Mouse (Mus musculus) yolk sac, embryonic 10.5 days (tissue): ENCODE measurements around the gene Ccdc144b.

Experiments
- DNase-seq: peaks from one replicate; pipeline ENCODE4 v3.0.0-alpha.2; 2017; ENCODE audit warnings: low spot score

Gene Ccdc144b

DNA sequence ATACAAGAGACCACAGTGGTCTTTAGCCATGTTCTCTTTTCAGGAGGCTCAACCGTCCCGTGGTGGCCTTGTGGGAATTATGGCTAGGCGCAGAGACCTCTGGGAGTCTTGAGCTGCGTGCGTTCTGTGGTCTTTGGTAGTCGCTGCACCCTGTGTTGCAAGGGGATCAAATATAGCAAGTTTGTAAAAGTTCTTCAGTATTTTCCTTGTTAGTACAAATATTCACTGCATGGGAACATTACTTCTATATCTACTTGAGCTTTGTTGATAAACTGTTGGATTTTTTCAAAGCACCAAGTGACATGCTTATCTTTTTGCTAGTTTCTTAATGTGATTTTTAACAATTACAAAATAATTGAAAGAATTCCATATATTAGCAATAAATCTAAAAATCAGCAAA lies at the start of gene Ccdc144b:
TSS of gene Ccdc144b (minus strand) at position 101 of the 400 bp plus-strand sequence.
- no peak for DNase-seq

DNA sequence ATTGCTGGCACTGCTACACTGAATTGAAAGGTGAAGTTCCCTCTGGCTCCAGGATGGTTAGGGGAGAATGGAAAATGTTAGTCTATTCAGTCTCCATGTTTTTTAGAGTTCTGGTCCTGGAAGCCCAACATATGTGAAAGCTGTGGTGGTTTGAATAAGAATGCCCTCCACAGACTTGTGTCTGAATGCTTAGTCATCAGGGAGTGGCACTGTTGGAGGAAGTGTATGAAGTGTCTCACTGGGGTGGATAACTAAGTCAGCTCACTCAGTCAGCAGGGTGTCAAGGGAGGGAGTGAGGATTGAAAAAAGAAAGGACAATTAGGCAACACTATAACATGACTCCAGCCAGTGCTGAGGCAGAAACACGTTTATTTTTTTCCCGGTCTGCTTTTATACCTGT lies 42.0 kb upstream of the Ccdc144b start:
- DNase-seq: no peak

- DNase-seq: no peak
Measured at GRCm38 (mm10) chr3:36087591-36087990, 34.2 kb upstream of the Ccdc144b start.

- no peak for DNase-seq
Measured at GRCm38 (mm10) chr3:36085394-36085793, 32.0 kb upstream of the Ccdc144b start.

DNA sequence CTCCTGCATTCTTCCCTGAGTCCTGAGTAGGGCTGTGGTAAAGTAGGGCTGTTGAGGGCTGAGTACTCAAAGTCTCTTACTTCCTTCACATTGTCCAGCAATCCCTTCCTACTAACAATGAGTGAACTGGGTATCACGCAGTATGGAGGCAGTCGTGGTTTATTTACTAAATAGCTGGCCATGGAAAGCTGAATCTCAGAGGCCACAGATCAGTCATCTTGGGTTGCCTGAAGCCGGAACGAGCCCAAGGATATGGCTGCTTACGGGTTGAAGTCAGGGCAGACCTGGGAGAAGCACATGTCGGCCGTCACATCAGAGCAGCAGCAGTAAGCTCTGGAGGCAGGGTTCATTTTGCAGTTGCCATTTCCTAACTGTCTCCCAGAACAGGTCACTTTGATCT lies 30.0 kb upstream of the Ccdc144b start:
- DNase-seq: no peak

- no peak for DNase-seq
Measured at GRCm38 (mm10) chr3:36082843-36083242, 29.5 kb upstream of the Ccdc144b start.

DNA sequence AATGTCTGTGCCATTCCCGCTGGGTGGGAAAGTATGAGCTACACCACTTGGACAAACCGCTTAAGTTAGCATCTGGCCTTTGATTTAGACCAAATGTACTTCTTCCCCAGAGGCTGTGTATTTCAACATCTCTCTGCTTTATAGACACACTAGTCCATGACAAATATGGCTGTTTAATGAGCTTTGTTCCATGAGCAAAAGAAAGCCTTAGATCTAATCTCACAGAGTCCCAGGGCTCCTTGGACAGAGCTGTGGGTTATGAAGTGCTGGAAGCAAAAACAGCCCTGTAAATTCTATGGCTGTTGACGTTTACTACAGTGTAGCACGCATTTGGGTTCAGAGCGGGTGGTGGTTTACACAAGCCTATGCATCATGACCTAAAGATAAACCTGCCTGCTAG lies 27.4 kb upstream of the Ccdc144b start:
- DNase-seq: no peak

- no peak for DNase-seq
Measured at GRCm38 (mm10) chr3:36079886-36080285, 26.5 kb upstream of the Ccdc144b start.

GRCm38 (mm10) chr3:36077386-36077785 lies 24.0 kb upstream of the Ccdc144b start:
- no peak for DNase-seq

- DNase-seq: no peak
Measured at GRCm38 (mm10) chr3:36075466-36075865, 22.1 kb upstream of the Ccdc144b start.

DNA sequence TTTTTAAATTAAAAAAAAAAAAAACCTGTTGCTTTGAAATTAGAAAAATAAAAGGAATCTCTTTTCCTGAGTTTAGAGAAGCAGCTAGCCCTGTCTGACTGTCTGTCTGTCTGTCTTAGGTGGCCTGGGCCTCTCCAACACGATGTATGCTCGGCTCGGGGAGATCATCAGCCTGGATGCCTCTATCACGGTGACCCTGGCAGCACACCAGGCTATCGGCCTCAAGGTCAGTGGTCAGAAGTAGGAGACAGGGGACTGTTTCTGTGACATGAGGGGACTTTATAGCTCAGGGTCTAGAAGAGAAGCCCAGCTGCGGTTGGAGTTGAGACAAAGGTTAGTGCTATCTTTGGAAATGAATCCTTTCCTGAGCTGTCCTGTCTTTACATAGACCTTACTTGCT lies 20.9 kb upstream of the Ccdc144b start:
- no peak for DNase-seq

DNA sequence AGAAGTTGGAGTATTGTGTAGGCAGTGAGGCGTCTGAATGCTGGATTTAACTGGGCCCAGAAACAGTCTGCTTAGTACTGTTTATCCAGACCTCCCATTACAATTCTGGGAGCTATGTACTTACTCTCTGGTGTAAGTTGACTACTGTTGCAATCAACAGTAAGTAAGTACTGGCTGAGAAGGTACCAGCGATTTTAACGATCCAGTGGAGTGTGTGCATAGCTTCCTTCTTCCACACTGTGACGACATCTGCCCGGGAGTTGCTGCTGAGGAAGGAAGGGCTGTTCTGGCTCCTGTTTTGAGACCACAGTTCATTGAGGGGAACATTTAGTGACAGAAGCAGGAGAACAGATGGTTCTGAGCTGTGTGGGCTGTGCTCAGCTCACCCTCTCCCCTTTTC lies 17.7 kb upstream of the Ccdc144b start:
- no peak for DNase-seq

DNA sequence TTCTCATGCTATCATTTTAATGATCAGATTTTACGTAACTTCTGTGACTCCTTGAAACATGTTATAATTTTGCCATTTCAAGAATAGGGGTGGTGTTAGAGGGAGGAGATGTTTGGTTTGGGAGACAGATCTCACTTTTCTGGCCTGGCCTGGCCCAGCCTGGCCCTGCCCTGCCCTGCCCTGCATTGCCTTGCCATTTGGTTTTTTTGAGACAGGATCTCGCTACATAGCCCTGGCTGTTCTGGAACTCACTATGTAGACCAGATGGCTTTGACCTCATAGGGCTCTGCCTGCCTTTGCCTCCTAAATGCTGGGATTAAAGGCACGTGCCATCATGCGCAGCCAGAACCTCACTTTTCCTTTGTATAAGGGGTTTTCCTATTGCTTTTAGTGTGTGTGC lies 17.1 kb upstream of the Ccdc144b start:
- no peak for DNase-seq

DNA sequence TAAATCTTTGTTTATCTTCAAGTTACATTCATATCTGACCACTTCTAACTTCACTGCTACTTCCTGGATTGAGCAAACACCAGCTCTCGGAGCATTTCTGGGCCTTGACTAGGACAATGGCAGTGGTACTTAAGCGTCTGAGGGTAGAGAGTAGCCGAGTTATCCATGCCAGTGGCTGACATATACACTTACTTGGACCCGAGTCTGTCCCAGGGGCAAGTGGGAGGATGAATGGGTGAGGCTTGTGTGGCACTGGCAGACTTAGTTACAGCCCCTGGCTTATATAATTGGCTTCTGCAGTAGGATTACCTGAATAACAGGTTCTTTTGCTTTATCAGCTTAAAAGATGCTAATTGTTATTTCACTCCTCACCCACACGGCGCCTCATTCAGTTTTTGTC lies 14.4 kb upstream of the Ccdc144b start:
- no peak for DNase-seq

DNA sequence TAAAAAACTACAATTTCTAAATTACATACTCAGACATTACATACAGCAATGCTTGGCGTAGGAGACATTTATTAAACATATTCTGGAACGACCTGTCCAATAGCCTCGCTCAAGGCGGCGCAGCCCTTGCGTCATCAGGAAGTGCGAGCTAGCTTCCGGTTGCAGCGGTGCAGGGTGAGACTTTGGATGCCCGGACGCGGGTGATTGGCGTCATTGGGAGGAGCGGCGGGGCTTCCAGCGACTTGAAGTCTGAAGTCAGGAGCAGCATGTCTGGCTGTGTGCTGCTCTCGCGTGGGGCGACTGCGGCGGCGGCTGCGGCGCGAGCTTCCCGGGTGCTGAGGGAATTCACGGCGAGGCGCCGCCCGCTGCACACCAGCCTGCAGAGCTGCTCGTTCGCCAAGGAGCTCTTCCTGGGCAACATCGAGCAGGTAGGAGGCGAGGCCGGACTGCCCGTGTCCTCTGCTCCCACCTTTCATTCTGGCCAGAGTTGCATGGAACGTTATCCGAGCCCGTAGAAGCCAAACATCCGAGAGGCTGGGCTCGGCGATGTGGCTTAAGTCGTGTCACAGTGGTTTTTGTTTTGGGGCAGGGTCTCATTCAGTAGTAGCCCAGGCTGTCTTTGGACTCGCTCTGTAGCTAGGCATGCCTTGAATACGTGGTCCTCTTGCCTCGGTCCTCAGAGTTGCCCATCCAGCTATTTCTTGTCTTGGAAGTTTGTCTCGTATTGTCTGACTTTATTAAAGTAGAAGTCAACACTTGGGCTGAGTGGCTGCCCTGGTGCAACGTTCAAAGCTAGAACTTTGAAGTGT lies 12.7 kb upstream of the Ccdc144b start, which contains the start of gene Acad9:
TSS of gene Acad9 (plus strand) at position 137 of the 809 bp plus-strand sequence.
- peak; percentile 92 for DNase-seq

DNA sequence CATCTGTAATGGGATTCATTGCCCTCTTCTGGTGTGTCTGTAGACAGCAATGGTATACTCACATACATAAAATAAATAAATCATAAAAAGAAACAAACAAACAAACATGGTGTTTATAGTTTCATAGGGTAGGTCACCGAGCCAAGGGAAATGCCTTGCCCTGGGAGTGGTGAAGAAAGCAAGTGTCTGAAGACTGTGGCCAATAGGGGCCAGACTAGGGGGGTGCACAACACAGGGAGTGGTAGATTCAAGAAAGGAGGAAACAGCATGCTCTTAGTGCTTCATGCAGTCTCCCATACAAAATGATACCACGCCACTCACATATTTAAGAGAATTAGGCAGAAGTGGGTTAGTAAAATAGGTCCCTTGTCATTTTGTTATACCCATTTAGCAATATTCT lies 11.8 kb upstream of the Ccdc144b start:
- no peak for DNase-seq

DNA sequence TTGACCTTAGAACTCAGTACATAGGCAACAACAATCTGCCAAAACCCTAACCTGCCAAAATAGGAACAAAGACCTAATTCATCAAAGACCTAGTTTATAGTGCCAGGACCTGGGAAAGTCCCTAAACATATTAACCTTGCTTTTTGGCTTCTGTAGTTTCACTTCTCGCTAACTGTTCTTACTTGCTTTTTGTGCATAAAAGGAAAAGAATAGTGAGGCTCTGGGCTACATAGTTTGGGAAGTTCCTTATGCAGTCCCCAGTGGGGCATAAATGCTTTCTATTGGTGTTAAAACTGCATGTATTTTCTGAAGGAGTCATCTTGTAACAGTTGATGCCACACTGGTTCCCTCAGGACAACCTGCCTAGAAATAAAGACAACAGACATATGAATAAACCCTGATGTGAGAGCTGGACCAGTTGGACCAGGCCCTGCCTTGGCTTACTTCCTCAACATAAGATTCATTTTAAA lies 11.3 kb upstream of the Ccdc144b start:
- no peak for DNase-seq

GRCm38 (mm10) chr3:36060096-36060850 lies 6.9 kb upstream of the Ccdc144b start:
- peak; percentile 19 for DNase-seq

GRCm38 (mm10) chr3:36049106-36049505 lies 4.2 kb downstream of the Ccdc144b start:
- DNase-seq: no peak

DNA sequence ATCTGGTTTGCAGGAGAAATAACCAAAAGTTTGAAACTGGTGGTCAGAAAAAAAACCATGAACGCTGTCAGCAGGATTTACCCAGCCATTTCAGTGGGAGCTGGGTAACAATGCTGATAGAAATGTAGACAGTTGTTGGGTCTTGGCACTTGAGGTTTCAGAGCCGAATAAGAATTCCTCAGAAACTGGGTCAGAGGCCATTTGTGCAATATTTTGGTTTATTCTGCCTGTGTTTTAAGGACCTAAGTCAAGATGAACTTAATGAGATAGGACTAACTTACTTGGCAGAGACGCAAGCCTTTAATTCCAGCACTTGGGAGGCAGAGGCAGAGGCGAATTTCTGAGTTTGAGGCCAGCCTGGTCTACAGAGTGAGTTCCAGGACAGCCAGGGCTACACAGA lies 8.3 kb downstream of the Ccdc144b start:
- DNase-seq: no peak

DNA sequence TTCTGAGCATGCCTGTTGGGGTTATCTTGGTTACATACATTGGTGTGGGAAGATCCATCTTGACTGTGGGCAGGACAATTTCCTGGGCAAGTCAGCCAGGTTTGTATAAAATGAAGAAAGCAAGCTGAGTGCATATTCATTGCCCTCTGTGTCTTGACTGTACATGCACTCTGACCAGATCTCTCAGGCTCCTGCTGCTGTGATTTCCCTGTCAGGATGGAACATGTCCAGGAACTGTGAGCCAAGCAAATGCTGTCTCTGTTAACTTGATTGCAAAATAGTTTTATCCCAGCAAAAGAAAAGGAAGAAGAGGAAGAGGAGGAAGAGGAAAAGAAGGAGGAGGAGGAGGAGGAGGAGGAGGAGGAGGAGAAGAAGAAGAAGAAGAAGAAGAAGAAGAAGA lies 8.8 kb downstream of the Ccdc144b start:
- no peak for DNase-seq

GRCm38 (mm10) chr3:36031740-36032510 lies 21.4 kb downstream of the Ccdc144b start:
- DNase-seq: no peak
